Mouse (Mus musculus): ENCODE data around the gene Pou5f1. TPM values are rescaled to one million over a fixed set of nuclear protein-coding genes. Genes with fewer than 3 reads are reported as not detected.

Gene Pou5f1
- polyA plus RNA-seq, 1 experiment from 2014 or later, result not detected

DNA sequence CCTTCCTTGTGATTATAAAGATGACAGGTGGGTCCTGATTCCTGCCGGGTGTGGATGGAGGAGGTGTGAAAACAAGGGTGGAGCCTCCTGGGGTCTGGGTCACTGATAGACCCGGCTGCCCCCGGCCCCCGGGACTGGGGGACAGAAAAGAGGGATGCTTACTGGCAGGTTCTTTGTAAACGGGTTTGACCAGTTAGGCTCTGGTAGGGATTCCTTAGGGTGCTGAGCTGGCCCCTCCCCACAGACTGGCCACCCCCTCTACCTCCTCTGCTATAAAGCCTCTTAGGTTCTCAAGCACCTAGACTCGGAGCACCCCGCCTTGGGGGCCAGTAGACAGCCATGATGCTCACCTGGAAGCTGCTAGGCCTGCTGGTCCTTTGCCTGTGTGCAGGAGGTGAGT lies 27.1 kb downstream of the Pou5f1 start, which contains the start of gene Psors1c2:
Gene Psors1c2 (plus strand): TSS at position 301 of the 400 bp plus-strand sequence.
- no peak within 1 kb of the TSS for H3K9ac ChIP-seq (replicated peaks; ENCODE audit: low read length)
- no peak within 1 kb of the TSS for H3K27ac ChIP-seq (replicated peaks; ENCODE audit: low read depth, low read length)
- no peak for ATAC-seq (replicated peaks; ENCODE audit: insufficient number of reproducible peaks, low FRiP score, low TSS enrichment, low read depth)

GRCm38 (mm10) chr17:35534343-35534742 lies 28.5 kb downstream of the Pou5f1 start:
- Histone ChIP-seq H3K36me3 (replicated peaks; ENCODE audit: control insufficient read depth, insufficient read depth, low read depth, low read length) (no peaks in the 10 kb centered on the region), H3K4me3 (ENCODE audit: low read depth, low read length) (no peak overlapping the region), H3K27ac (replicated peaks; ENCODE audit: low read depth, low read length) (no peak overlapping the region), H3K4me2 (ENCODE audit: low read depth, low read length) (no peak overlapping the region), H3K27me3 (ENCODE audit: control insufficient read depth, insufficient read depth, low read length) (no peaks in the 10 kb centered on the region), H3K4me1 (ENCODE audit: control insufficient read depth, insufficient read depth, low read length) (no peaks in the 10 kb centered on the region), H3K9ac (replicated peaks; ENCODE audit: low read length) (no peak overlapping the region), H3K9me3 (replicated peaks; ENCODE audit: control insufficient read depth, low read length) (no peaks in the 10 kb centered on the region)
- peak; percentile 87 for DNase-seq (ENCODE audit: low spot score)
- 0 out of 2 replicates have a peak, but pooled peaks have one; percentile 57 for ATAC-seq (replicated peaks; ENCODE audit: insufficient number of reproducible peaks, low FRiP score, low TSS enrichment, low read depth)
- 14% methylated on average over 6 of the region's 6 CpGs for WGBS

More for the DNA sequence above, 27.1 kb downstream of the Pou5f1 start, which contains the start of gene Psors1c2:
- Histone ChIP-seq H3K36me3 (replicated peaks; ENCODE audit: control insufficient read depth, insufficient read depth, low read depth, low read length) (no peaks in the 10 kb centered on the region), H3K9me3 (replicated peaks; ENCODE audit: control insufficient read depth, low read length) (no peaks in the 10 kb centered on the region), H3K4me1 (ENCODE audit: control insufficient read depth, insufficient read depth, low read length) (no peaks in the 10 kb centered on the region), H3K4me2 (ENCODE audit: low read depth, low read length) (no peak within 1 kb of the TSS), H3K4me3 (ENCODE audit: low read depth, low read length) (no peak within 1 kb of the TSS), H3K27me3 (ENCODE audit: control insufficient read depth, insufficient read depth, low read length) (no peaks in the 10 kb centered on the region)
- 35% methylated on average over 7 of the region's 7 CpGs for WGBS
- DNase-seq (ENCODE audit: low spot score), result no peak

GRCm38 (mm10) chr17:35537421-35537820 lies 31.6 kb downstream of the Pou5f1 start:
- no peaks in the 10 kb centered on the region for H3K27me3 ChIP-seq (ENCODE audit: control insufficient read depth, insufficient read depth, low read length)
- no peak overlapping the region for H3K4me2 ChIP-seq (ENCODE audit: low read depth, low read length)
- WGBS, result 88% methylated on average over 4 of the region's 4 CpGs
- no peak overlapping the region for H3K9ac ChIP-seq (replicated peaks; ENCODE audit: low read length)
- H3K4me3 ChIP-seq (ENCODE audit: low read depth, low read length), result no peak overlapping the region
- no peaks in the 10 kb centered on the region for H3K4me1 ChIP-seq (ENCODE audit: control insufficient read depth, insufficient read depth, low read length)
- H3K36me3 ChIP-seq (replicated peaks; ENCODE audit: control insufficient read depth, insufficient read depth, low read depth, low read length), result no peaks in the 10 kb centered on the region
- H3K9me3 ChIP-seq (replicated peaks; ENCODE audit: control insufficient read depth, low read length), result no peaks in the 10 kb centered on the region
- DNase-seq (ENCODE audit: low spot score), result no peak
- no peak overlapping the region for H3K27ac ChIP-seq (replicated peaks; ENCODE audit: low read depth, low read length)
- no peak for ATAC-seq (replicated peaks; ENCODE audit: insufficient number of reproducible peaks, low FRiP score, low TSS enrichment, low read depth)

DNA sequence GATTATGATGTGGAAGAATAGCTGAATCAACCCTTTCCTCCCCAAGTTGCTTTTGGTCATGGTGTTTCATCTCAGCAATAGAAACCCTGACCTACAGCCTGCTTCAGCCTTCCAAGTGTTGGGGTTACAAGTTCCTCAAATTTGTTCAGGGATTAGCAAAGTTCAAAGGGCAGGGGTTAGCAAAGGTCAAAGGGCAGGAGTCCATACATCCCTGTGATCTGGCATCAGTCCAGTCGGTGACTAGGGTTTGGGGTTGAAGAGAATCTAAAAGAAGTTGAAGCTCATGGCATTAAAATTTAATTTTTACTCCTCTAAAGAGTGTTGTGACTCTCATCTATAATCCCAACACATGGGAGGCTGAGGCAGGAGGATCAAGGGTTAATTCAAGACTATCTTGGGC lies 32.7 kb downstream of the Pou5f1 start:
- H3K27me3 ChIP-seq (ENCODE audit: control insufficient read depth, insufficient read depth, low read length), result no peaks in the 10 kb centered on the region
- H3K27ac ChIP-seq (replicated peaks; ENCODE audit: low read depth, low read length), result no peak overlapping the region
- H3K4me2 ChIP-seq (ENCODE audit: low read depth, low read length), result no peak overlapping the region
- ATAC-seq (replicated peaks; ENCODE audit: insufficient number of reproducible peaks, low FRiP score, low TSS enrichment, low read depth), result no peak
- 74% methylated on average over 1 of the region's 1 CpGs for WGBS
- no peaks in the 10 kb centered on the region for H3K4me1 ChIP-seq (ENCODE audit: control insufficient read depth, insufficient read depth, low read length)
- no peak overlapping the region for H3K4me3 ChIP-seq (ENCODE audit: low read depth, low read length)
- no peaks in the 10 kb centered on the region for H3K36me3 ChIP-seq (replicated peaks; ENCODE audit: control insufficient read depth, insufficient read depth, low read depth, low read length)
- no peak overlapping the region for H3K9ac ChIP-seq (replicated peaks; ENCODE audit: low read length)
- no peak for DNase-seq (ENCODE audit: low spot score)
- no peaks in the 10 kb centered on the region for H3K9me3 ChIP-seq (replicated peaks; ENCODE audit: control insufficient read depth, low read length)

GRCm38 (mm10) chr17:35539540-35539939 lies 33.7 kb downstream of the Pou5f1 start:
- Histone ChIP-seq H3K4me2 (ENCODE audit: low read depth, low read length) (no peak overlapping the region), H3K27me3 (ENCODE audit: control insufficient read depth, insufficient read depth, low read length) (no peaks in the 10 kb centered on the region), H3K4me3 (ENCODE audit: low read depth, low read length) (no peak overlapping the region), H3K9ac (replicated peaks; ENCODE audit: low read length) (no peak overlapping the region), H3K9me3 (replicated peaks; ENCODE audit: control insufficient read depth, low read length) (no peaks in the 10 kb centered on the region), H3K4me1 (ENCODE audit: control insufficient read depth, insufficient read depth, low read length) (no peaks in the 10 kb centered on the region), H3K36me3 (replicated peaks; ENCODE audit: control insufficient read depth, insufficient read depth, low read depth, low read length) (no peaks in the 10 kb centered on the region), H3K27ac (replicated peaks; ENCODE audit: low read depth, low read length) (no peak overlapping the region)
- no peak for ATAC-seq (replicated peaks; ENCODE audit: insufficient number of reproducible peaks, low FRiP score, low TSS enrichment, low read depth)
- DNase-seq (ENCODE audit: low spot score), result no peak
- WGBS, result 62% methylated on average over 10 of the region's 10 CpGs

DNA sequence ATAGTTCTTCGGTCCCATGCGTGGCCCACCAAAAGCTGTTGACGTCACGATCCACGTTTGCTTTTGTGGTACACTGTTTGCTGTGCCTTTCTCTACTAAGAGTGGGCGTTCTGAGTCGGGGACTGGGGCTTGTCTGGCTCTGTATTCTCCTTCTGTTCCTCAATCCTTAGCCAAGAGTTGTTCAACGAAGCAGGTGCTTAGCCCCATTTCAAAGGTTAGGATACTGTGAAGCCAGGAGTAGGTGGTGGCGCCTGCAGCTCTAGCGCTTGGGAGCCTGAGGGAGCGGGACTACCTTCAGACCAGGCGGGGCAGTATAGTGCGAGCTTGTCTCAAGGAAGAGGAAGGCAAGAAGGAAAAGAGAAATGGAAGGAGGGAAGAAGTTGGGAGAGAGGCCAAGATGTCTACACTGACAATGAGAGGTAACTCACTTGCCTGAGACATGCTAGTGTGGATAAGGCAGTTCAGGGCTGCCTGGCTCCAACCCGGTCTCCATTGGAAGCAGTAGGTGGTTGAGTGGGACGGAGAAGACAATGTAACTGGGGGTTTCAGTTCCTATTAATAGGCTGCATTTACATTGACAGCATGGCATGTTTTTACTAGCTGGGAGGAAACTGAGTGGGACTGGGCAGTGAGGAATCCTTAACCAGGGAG lies 37.1 kb downstream of the Pou5f1 start:
- DNase-seq (ENCODE audit: low spot score) (no peak), ATAC-seq (replicated peaks; ENCODE audit: insufficient number of reproducible peaks, low FRiP score, low TSS enrichment, low read depth) (no peak)
- Histone ChIP-seq H3K36me3 (replicated peaks; ENCODE audit: control insufficient read depth, insufficient read depth, low read depth, low read length) (no peaks in the 10 kb centered on the region), H3K9ac (replicated peaks; ENCODE audit: low read length) (no peak overlapping the region), H3K27ac (replicated peaks; ENCODE audit: low read depth, low read length) (no peak overlapping the region), H3K4me3 (ENCODE audit: low read depth, low read length) (no peak overlapping the region), H3K4me2 (ENCODE audit: low read depth, low read length) (no peak overlapping the region), H3K9me3 (replicated peaks; ENCODE audit: control insufficient read depth, low read length) (no peaks in the 10 kb centered on the region), H3K4me1 (ENCODE audit: control insufficient read depth, insufficient read depth, low read length) (no peaks in the 10 kb centered on the region), H3K27me3 (ENCODE audit: control insufficient read depth, insufficient read depth, low read length) (no peaks in the 10 kb centered on the region)
- WGBS, result 85% methylated on average over 15 of the region's 15 CpGs

GRCm38 (mm10) chr17:35543412-35543861 lies 37.6 kb downstream of the Pou5f1 start:
- Histone ChIP-seq H3K36me3 (replicated peaks; ENCODE audit: control insufficient read depth, insufficient read depth, low read depth, low read length) (no peaks in the 10 kb centered on the region), H3K4me3 (ENCODE audit: low read depth, low read length) (no peak overlapping the region), H3K9ac (replicated peaks; ENCODE audit: low read length) (no peak overlapping the region), H3K27ac (replicated peaks; ENCODE audit: low read depth, low read length) (no peak overlapping the region), H3K27me3 (ENCODE audit: control insufficient read depth, insufficient read depth, low read length) (no peaks in the 10 kb centered on the region), H3K9me3 (replicated peaks; ENCODE audit: control insufficient read depth, low read length) (no peaks in the 10 kb centered on the region), H3K4me2 (ENCODE audit: low read depth, low read length) (no peak overlapping the region), H3K4me1 (ENCODE audit: control insufficient read depth, insufficient read depth, low read length) (no peaks in the 10 kb centered on the region)
- ATAC-seq (replicated peaks; ENCODE audit: insufficient number of reproducible peaks, low FRiP score, low TSS enrichment, low read depth) (no peak), DNase-seq (ENCODE audit: low spot score) (no peak)
- 54% methylated on average over 14 of the region's 14 CpGs for WGBS

- no peak overlapping the region for H3K4me3 ChIP-seq (ENCODE audit: low read depth, low read length)
- no peak for ATAC-seq (replicated peaks; ENCODE audit: insufficient number of reproducible peaks, low FRiP score, low TSS enrichment, low read depth)
- no peaks in the 10 kb centered on the region for H3K4me1 ChIP-seq (ENCODE audit: control insufficient read depth, insufficient read depth, low read length)
- no peak overlapping the region for H3K27ac ChIP-seq (replicated peaks; ENCODE audit: low read depth, low read length)
- WGBS, result 82% methylated on average over 6 of the region's 6 CpGs
- no peak for DNase-seq (ENCODE audit: low spot score)
- H3K9me3 ChIP-seq (replicated peaks; ENCODE audit: control insufficient read depth, low read length), result no peaks in the 10 kb centered on the region
- H3K4me2 ChIP-seq (ENCODE audit: low read depth, low read length), result no peak overlapping the region
- no peaks in the 10 kb centered on the region for H3K36me3 ChIP-seq (replicated peaks; ENCODE audit: control insufficient read depth, insufficient read depth, low read depth, low read length)
- no peaks in the 10 kb centered on the region for H3K27me3 ChIP-seq (ENCODE audit: control insufficient read depth, insufficient read depth, low read length)
- H3K9ac ChIP-seq (replicated peaks; ENCODE audit: low read length), result no peak overlapping the region
These were observed 38.2 kb downstream of the Pou5f1 start for GRCm38 (mm10) chr17:35544001-35544400.
